Mouse (Mus musculus) C2C12 (cell line): ENCODE results near the gene Arhgap15.

Experiments
- CTCF ChIP-seq: IDR thresholded peaks from one replicate; pipeline ENCODE4 v1.5.1; 2011; ENCODE audit not compliant: control insufficient read depth, insufficient read depth, insufficient read length
- MAX ChIP-seq: IDR thresholded peaks from one replicate; pipeline ENCODE4 v1.6.1; 2011; ENCODE audit warnings: mild to moderate bottlenecking, control low read depth
- USF1 ChIP-seq: IDR thresholded peaks from one replicate; pipeline ENCODE4 v1.6.1; 2011; ENCODE audit warnings: low read depth, mild to moderate bottlenecking, control low read depth, moderate library complexity

- TF ChIP-seq CTCF (no peak), USF1 (no peak), MAX (no peak)
Measured at GRCm38 (mm10) chr2:44380225-44380624, 631.6 kb downstream of the Arhgap15 start.
